In genomic region chr4:108219019-108219418, GRCm38 (mm10) we compare ENCODE assay signal across 10 mouse cellular contexts. TPM values are rescaled to one million over a fixed set of nuclear protein-coding genes. Genes with fewer than 3 reads are reported as not detected.
DNase-seq lines count a peak whose midpoint lies in the region.
"Had no signal": no experiment of that assay in that cellular context is flagged by ENCODE, and none has a peak within 500 bp of the region (broad histone marks: within the 10 kb centered on the region; RNA-seq: fewer than 3 reads in every experiment).

No protein-coding gene starts in this region.

- DNase-seq in adrenal gland, adult 2 months = peak; percentile 5
- no peak for DNase-seq in adrenal gland, postnatal 14 days
- peak; percentile 6 for DNase-seq in kidney, adult 11 months
- DNase-seq in kidney, postnatal 25 days = no peak
- DNase-seq in embryo, embryonic 11 days = peak; percentile 50
- peak; percentile 14 for DNase-seq in lung, postnatal 14 days
- DNase-seq in cerebellum, postnatal 14 days = no peak
- DNase-seq in spleen, postnatal 36 days (ENCODE audit: low spot score in 2 of 2) = no peak
- DNase-seq: cerebellum, adult 11-12 months had no signal

RNA-seq across cellular contexts. Expression of gene Zyg11a, which starts 1.2 kb away (rescaled TPM):
- total RNA-seq in adrenal gland, adult 2 months (2021) = 1 to 10 TPM in 1 of 2 experiments, under 1 TPM in 1; 0.32 to 3.8 TPM
- polyA plus RNA-seq in adrenal gland, adult 2 months (2012; rRNA removed) = 0.24 and 0.98 TPM in 2 replicates
- total RNA-seq in adrenal gland, postnatal 14 days (2021) = 0.79 and 1.4 TPM in 2 replicates
- polyA plus RNA-seq: neural tube, embryonic 13.5 days had no signal

RNA-seq across cellular contexts. Expression of gene Echdc2, which starts 53.8 kb away (rescaled TPM):
- 10 to 100 TPM; 23.0 to 26.4 TPM for total RNA-seq in adrenal gland, adult 2 months (2021)
- polyA plus RNA-seq in adrenal gland, adult 2 months (2012; rRNA removed) = 82.2 and 91.8 TPM in 2 replicates
- 19.3 and 32.0 TPM in 2 replicates for total RNA-seq in adrenal gland, postnatal 14 days (2021)

Comparison
In these comparisons a context has a peak if more than half of its experiments do, and no peak if none do; other contexts are left out.
1. DNase-seq: peak in adrenal gland, adult 2 months (single experiment), kidney, adult 11 months (single experiment), embryo, embryonic 11 days (single experiment) and lung, postnatal 14 days (single experiment); none in adrenal gland, postnatal 14 days (single experiment), kidney, postnatal 25 days (0 of 2), cerebellum, postnatal 14 days (0 of 2) and spleen, postnatal 36 days (0 of 2).